Mouse (Mus musculus): ENCODE results near the gene Lyrm9.
"Not testable (repeated sequence)": the region's sequence is repeated elsewhere in the genome, so short reads cannot be mapped to it uniquely, and the experiment has no call there.

The Lyrm9 gene

GRCm38 (mm10) chr11:78851871-78852265 is 25.5 kb downstream of the Lyrm9 start:
- no peak for DNase-seq (ENCODE audit: low spot score)

DNA sequence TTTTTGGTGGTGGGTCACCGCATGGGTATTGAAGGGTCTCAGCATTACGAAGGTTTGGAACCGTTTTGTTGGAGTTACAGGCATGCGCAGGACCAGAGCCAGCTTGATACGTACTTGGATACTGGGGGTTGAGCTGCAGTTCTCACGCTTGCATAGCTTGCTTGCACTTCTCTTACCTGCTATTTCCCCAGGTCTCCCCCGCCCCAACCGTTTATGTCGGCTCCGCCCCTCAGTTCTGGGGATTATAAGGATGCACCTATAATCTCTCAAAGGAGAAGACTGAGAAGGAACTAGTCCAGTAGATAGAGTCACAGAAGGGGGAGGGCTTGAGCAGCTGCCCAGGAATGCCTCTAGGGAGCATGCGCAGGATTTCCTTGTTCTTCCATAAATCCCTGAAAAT is 26.1 kb downstream of the Lyrm9 start:
- DNase-seq (ENCODE audit: low spot score) = no peak

DNA sequence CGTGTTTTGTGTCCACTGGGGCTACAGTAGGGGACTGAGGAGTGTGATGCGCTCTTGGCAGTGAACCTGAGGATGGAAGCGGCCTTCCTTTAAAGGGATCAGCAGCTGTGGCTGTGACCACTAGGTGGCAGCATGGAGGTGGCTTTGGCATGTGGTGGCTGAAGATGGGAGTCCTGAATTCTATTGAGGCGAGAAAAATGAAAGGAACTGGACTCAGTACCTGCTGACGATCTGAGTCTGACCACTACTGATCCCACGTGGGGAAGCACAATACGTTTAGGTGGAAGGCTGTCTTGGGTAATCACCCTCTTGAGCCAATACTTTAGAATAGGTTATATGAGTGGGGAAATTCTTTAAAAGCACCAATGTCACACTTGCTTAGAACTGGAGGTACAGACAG is 29.9 kb downstream of the Lyrm9 start:
- peak; percentile 84 for DNase-seq (ENCODE audit: low spot score)

GRCm38 (mm10) chr11:78857611-78858010 is 31.2 kb downstream of the Lyrm9 start:
- no peak for DNase-seq (ENCODE audit: low spot score)

- DNase-seq (ENCODE audit: low spot score) = no peak
Observed at GRCm38 (mm10) chr11:78863898-78864297, 37.5 kb downstream of the Lyrm9 start.

DNA sequence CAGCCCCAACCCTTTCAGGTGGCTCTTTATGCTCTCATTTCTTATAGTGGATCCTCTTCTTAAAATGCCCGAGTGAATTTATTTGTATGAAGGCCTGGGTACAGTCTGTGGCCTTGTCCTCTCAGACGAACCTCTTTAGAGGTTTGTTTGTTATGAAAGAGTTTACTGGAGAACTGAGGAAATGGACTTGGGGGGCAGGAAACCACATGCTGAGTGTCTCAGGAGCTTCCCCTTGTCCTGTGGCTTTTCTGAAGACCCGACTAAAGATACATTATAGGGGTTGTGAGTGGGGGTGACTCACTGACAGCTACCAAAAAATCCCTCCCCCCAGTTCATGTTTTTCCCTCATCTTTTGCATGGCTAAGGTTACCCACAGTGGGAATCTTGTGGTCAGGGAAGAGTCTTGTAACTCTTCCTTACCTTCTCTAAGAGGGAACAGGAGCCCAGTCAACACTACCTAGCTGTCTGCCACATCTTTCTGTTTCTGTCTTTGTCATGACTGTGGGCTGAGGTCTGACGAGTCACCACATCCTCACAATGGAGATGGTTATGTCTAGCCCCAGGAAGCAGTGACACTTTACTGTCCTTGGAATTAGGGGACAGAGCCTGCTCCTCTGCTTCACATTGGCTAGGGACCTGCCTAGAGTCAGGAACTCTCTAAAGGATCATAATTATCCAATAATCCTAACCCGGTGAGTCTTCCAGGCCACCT is 38.3 kb downstream of the Lyrm9 start:
- no peak for DNase-seq (ENCODE audit: low spot score)

GRCm38 (mm10) chr11:78865314-78865713 is 38.9 kb downstream of the Lyrm9 start:
- no peak for DNase-seq (ENCODE audit: low spot score)

DNA sequence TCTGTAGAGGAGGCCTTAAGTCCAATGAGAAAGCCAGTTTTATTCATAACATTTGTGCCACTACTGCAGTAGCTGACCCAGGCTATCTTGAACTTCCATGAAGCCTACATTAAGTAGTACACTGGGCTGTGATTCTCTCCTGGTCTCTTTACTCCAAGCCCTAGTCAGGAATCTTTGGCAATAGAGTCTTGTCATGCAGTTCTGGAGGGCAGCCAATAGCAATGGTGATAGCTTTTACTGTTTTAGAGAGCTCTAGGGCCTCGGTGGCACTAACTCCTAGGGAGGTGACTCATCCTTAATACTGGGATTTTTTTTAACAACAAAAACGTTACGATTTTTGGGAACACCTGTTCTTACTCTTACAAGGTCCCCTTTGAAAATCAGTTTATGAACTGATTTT is 40.1 kb downstream of the Lyrm9 start:
- DNase-seq (ENCODE audit: low spot score) = no peak

- no peak for DNase-seq (ENCODE audit: low spot score)
Observed at GRCm38 (mm10) chr11:78867696-78868095, 41.3 kb downstream of the Lyrm9 start.

DNA sequence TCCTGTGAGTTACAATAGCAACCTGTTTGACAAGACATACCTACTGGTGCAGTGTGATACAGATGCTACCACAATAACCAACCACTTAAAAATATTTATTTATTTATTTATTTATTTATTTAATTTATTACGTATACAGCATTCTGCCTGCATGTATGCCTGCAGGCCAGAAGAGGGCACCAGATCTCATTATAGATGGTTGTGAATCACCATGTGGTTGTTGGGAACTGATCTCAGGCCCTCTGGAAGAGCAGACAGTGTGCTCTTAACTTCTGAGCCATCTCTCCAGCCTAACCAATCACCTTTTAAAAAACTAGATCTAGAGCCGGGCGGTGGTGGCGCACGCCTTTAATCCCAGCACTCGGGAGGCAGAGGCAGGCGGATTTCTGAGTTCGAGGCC is 42.8 kb downstream of the Lyrm9 start:
- not testable (repeated sequence) for DNase-seq (ENCODE audit: low spot score)

GRCm38 (mm10) chr11:78870891-78871290 is 44.5 kb downstream of the Lyrm9 start:
- DNase-seq (ENCODE audit: low spot score) = no peak

GRCm38 (mm10) chr11:78872782-78873181 is 46.4 kb downstream of the Lyrm9 start:
- no peak for DNase-seq (ENCODE audit: low spot score)

DNA sequence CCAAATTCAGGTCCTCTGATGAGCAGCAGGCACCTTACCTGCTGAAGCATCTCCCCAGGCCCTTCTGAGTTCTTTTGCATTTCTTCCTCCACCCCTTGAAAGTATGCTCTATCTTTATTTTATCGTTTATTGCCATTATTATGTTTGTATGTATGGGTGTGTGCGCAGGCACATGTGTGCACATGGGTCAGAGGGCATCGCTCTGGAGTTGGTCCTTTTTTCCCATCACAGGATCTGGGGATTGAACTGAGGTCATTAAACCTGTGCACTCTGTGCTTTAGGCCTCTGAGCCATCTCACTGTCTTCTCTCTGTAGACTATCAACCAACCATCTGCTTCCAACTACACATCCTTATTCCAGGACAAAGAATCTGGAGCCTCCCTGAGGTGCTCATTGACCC is 53.3 kb downstream of the Lyrm9 start:
- DNase-seq (ENCODE audit: low spot score) = no peak

DNA sequence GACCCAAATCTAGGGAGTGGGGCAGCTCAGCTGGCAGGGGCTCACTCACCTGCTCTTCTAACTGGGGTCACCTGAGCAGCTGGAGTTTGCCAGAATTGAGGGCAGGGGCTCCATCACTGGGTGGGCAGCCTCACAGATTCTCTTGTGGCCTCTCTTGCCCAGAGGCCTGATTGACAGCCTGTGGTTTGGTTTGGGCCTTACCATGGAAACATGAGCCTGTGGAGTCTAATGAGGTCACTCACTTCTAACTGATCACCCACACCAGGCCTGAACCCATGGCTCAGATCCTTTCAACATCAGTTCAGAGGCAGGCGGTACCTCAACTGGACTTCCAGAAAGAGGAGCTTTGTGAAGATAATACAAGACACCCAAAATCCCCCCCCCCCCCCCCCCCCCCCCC is 60.3 kb downstream of the Lyrm9 start:
- no peak for DNase-seq (ENCODE audit: low spot score)

- DNase-seq (ENCODE audit: low spot score) = peak; percentile 88
Observed at GRCm38 (mm10) chr11:78887102-78887971, 61.0 kb downstream of the Lyrm9 start.

DNA sequence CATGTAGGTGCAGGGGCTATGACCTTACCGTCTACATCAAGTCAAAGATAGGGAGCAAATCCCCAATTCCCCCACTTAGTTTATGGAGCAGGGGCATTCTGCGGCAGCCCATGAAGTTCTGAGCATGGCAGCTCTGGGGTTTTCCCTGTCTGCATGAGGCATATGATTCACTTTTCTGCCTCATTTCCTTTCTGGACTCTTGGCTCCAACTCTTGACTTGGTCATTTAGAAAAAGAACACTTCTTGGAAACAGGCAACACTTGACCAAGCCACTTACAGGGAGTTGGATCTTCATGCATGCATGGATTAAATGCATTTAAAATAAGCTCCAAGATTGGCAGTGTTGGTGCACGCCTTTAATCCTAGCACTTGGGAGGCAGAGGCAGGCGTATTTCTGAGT is 62.8 kb downstream of the Lyrm9 start:
- no peak for DNase-seq (ENCODE audit: low spot score)
